Mouse (Mus musculus) liver, embryonic 15.5 days (tissue): ENCODE data around the gene Slc1a6. TPM values are rescaled to one million over a fixed set of nuclear protein-coding genes. Genes with fewer than 3 reads are reported as not detected.
A peak's percentile ranks its signal among the peaks of the same experiment; 100 is the strongest.
"Not testable (repeated sequence)": the region's sequence is repeated elsewhere in the genome, so short reads cannot be mapped to it uniquely, and the experiment has no call there.

ENCODE experiments used
- ATAC-seq: fragments of 200-750 bp; cut with Nextera tagmentation; 2 replicates; pipeline ENCODE4 v1.8.0; 2017; ENCODE audit warnings: moderate number of reproducible peaks, mild to moderate bottlenecking, moderate library complexity; ENCODE audit not compliant: insufficient read depth
- H3K27ac ChIP-seq: fragments of 300-500 bp; sonication (generic); replicated peaks from 2 replicates; pipeline ENCODE4 v1.5.1; 2015; ENCODE audit warnings: mild to moderate bottlenecking, inconsistent platforms
- H3K27me3 ChIP-seq: fragments of 300-500 bp; sonication (generic); 2 replicates; pipeline ENCODE4 v1.6.1; 2015; ENCODE audit warnings: mild to moderate bottlenecking, inconsistent platforms
- H3K36me3 ChIP-seq: fragments of 300-500 bp; sonication (generic); replicated peaks from 2 replicates; pipeline ENCODE4 v1.6.1; 2015; ENCODE audit warnings: moderate library complexity, mild to moderate bottlenecking, inconsistent platforms
- H3K4me1 ChIP-seq: fragments of 300-500 bp; sonication (generic); replicated peaks from 2 replicates; pipeline ENCODE4 v1.6.1; 2015; ENCODE audit warnings: inconsistent platforms
- H3K4me2 ChIP-seq: fragments of 300-500 bp; sonication (generic); 2 replicates; pipeline ENCODE4 v1.6.1; 2015; ENCODE audit warnings: moderate library complexity, mild to moderate bottlenecking, inconsistent platforms
- H3K4me3 ChIP-seq: fragments of 300-500 bp; sonication (generic); replicated peaks from 2 replicates; pipeline ENCODE4 v1.5.1; 2015; ENCODE audit warnings: mild to moderate bottlenecking, inconsistent platforms
- H3K9ac ChIP-seq: fragments of 300-500 bp; sonication (generic); 2 replicates; pipeline ENCODE4 v1.6.1; 2015; ENCODE audit warnings: moderate library complexity, mild to moderate bottlenecking, inconsistent platforms
- H3K9me3 ChIP-seq: fragments of 300-500 bp; sonication (generic); replicated peaks from 2 replicates; pipeline ENCODE4 v1.6.1; 2016; ENCODE audit warnings: inconsistent platforms
- WGBS: fragments of 180-500 bp; shearing (Covaris S2); methylation state at CpG from one replicate; pipeline ENCODE4 v1.1.7; 2015; ENCODE audit warnings: mixed read lengths; ENCODE audit not compliant: insufficient replicate concordance; 5-methylcytosine and 5-hydroxymethylcytosine counted together
- polyA plus RNA-seq: library from polyadenylated mRNA; unstranded; fragments of >200 nt; fragmentation: Nextera tagmentation; extraction: Ambion mirVana; gene quantifications from 2 replicates; pipeline ENCODE4 v1.2.1, GENCODE M21; 2015

Slc1a6 gene
- polyA plus RNA-seq, 1 experiment from 2014 or later = 0.17 TPM

GRCm38 (mm10) chr10:78775830-78776229 lies 4.5 kb upstream of the Slc1a6 start:
- Histone ChIP-seq H3K27ac (no peak overlapping the region), H3K9me3 (no peaks in the 10 kb centered on the region), H3K4me3 (no peak overlapping the region), H3K36me3 (no peaks in the 10 kb centered on the region), H3K4me1 (no peaks in the 10 kb centered on the region), H3K4me2 (no peak overlapping the region), H3K9ac (no peak overlapping the region), H3K27me3 (peaks cover 21% of the 10 kb centered on the region)
- 45% methylated on average over 4 of the region's 4 CpGs for WGBS
- ATAC-seq = no peak

GRCm38 (mm10) chr10:78779527-78779926 lies 769 bp upstream of the Slc1a6 start:
- no peak overlapping the region for H3K27ac ChIP-seq
- no peaks in the 10 kb centered on the region for H3K36me3 ChIP-seq
- peak overlapping the region; percentile 40 for H3K4me3 ChIP-seq
- H3K9ac ChIP-seq = no peak overlapping the region
- peak overlapping the region; percentile 63 for H3K4me2 ChIP-seq
- no peaks in the 10 kb centered on the region for H3K4me1 ChIP-seq
- no peak for ATAC-seq
- WGBS = 44% methylated on average over 9 of the region's 9 CpGs
- peaks cover 28% of the 10 kb centered on the region for H3K27me3 ChIP-seq
- no peaks in the 10 kb centered on the region for H3K9me3 ChIP-seq

GRCm38 (mm10) chr10:78787566-78788087 lies 7.3 kb downstream of the Slc1a6 start:
- Histone ChIP-seq H3K4me1 (no peaks in the 10 kb centered on the region), H3K9ac (no peak overlapping the region), H3K27ac (no peak overlapping the region), H3K36me3 (no peaks in the 10 kb centered on the region), H3K27me3 (no peaks in the 10 kb centered on the region), H3K9me3 (no peaks in the 10 kb centered on the region), H3K4me2 (peak overlapping the region; percentile 29; the same call in 1 of the 2 replicates), H3K4me3 (no peak overlapping the region)
- 11% methylated on average over 22 of the region's 22 CpGs for WGBS
- no peak for ATAC-seq

GRCm38 (mm10) chr10:78790561-78790960 lies 10.3 kb downstream of the Slc1a6 start:
- Histone ChIP-seq H3K27me3 (no peaks in the 10 kb centered on the region), H3K9me3 (no peaks in the 10 kb centered on the region), H3K9ac (no peak overlapping the region), H3K4me1 (no peaks in the 10 kb centered on the region), H3K4me2 (no peak overlapping the region), H3K36me3 (no peaks in the 10 kb centered on the region), H3K27ac (no peak overlapping the region), H3K4me3 (no peak overlapping the region)
- ATAC-seq = no peak
- 9% methylated on average over 1 of the region's 1 CpGs for WGBS

GRCm38 (mm10) chr10:78801449-78801848 lies 21.2 kb downstream of the Slc1a6 start:
- H3K9ac ChIP-seq = no peak overlapping the region
- H3K36me3 ChIP-seq = no peaks in the 10 kb centered on the region
- H3K4me2 ChIP-seq = no peak overlapping the region
- H3K27ac ChIP-seq = no peak overlapping the region
- H3K27me3 ChIP-seq = no peaks in the 10 kb centered on the region
- no peak overlapping the region for H3K4me3 ChIP-seq
- WGBS = 58% methylated on average over 2 of the region's 2 CpGs
- no peaks in the 10 kb centered on the region for H3K9me3 ChIP-seq
- ATAC-seq = no peak
- H3K4me1 ChIP-seq = no peaks in the 10 kb centered on the region

GRCm38 (mm10) chr10:78812358-78813060 lies 32.2 kb downstream of the Slc1a6 start:
- Histone ChIP-seq H3K27ac (no peak overlapping the region), H3K36me3 (no peaks in the 10 kb centered on the region), H3K4me3 (no peak overlapping the region), H3K9me3 (no peaks in the 10 kb centered on the region), H3K9ac (no peak overlapping the region), H3K4me1 (no peaks in the 10 kb centered on the region), H3K27me3 (no peaks in the 10 kb centered on the region), H3K4me2 (no peak overlapping the region)
- 53% methylated on average over 6 of the region's 6 CpGs for WGBS
- no peak for ATAC-seq

- H3K36me3 ChIP-seq, H3K9me3 ChIP-seq, H3K4me3 ChIP-seq, H3K27ac ChIP-seq, H3K9ac ChIP-seq, H3K27me3 ChIP-seq, H3K4me1 ChIP-seq, H3K4me2 ChIP-seq, ATAC-seq: not testable (repeated sequence)
- WGBS = 69% methylated on average over 12 of the region's 12 CpGs
Observed at GRCm38 (mm10) chr10:78840456-78840855, 60.2 kb downstream of the Slc1a6 start.

GRCm38 (mm10) chr10:78852066-78852465 lies 71.8 kb downstream of the Slc1a6 start, which contains the start of gene Olfr1356:
Gene Olfr1356, minus strand, starts transcription at chr10:78852166.
- H3K9ac ChIP-seq = no peak within 1 kb of the TSS
- ATAC-seq = no peak
- H3K4me3 ChIP-seq = no peak within 1 kb of the TSS
- 53% methylated on average over 2 of the region's 2 CpGs for WGBS
- H3K9me3 ChIP-seq = no peaks in the 10 kb centered on the region
- H3K27me3 ChIP-seq = no peaks in the 10 kb centered on the region
- H3K36me3 ChIP-seq = no peaks in the 10 kb centered on the region
- H3K4me1 ChIP-seq = no peaks in the 10 kb centered on the region
- no peak within 1 kb of the TSS for H3K4me2 ChIP-seq
- no peak within 1 kb of the TSS for H3K27ac ChIP-seq

Other genes with a start within 250 kb of the Slc1a6 start
- 16.3 and 17.3 TPM in 2 replicates for gene Ilvbl, start 206.2 kb upstream of the Slc1a6 start, polyA plus RNA-seq
- 1.5 and 1.6 TPM in 2 replicates for gene Syde1, start 188.5 kb upstream of the Slc1a6 start, polyA plus RNA-seq
- gene Olfr1357, start 162.4 kb upstream of the Slc1a6 start, polyA plus RNA-seq = not detected in 2 replicates
- not detected in 2 replicates for gene Casp14, start 62.2 kb upstream of the Slc1a6 start, polyA plus RNA-seq
- gene Ccdc105, start 27.4 kb upstream of the Slc1a6 start, polyA plus RNA-seq = not detected in 2 replicates
- not detected in 2 replicates for gene Olfr1356, start 71.7 kb downstream of the Slc1a6 start, polyA plus RNA-seq
- not detected in 2 replicates for gene Olfr1355, start 95.0 kb downstream of the Slc1a6 start, polyA plus RNA-seq
- not detected in 2 replicates for gene Olfr1354, start 132.7 kb downstream of the Slc1a6 start, polyA plus RNA-seq
- not detected in 2 replicates for gene Olfr8, start 170.1 kb downstream of the Slc1a6 start, polyA plus RNA-seq
- not detected in 2 replicates for gene Olfr1353, start 182.8 kb downstream of the Slc1a6 start, polyA plus RNA-seq
- not detected in 2 replicates for gene Olfr1352, start 200.6 kb downstream of the Slc1a6 start, polyA plus RNA-seq
- gene Olfr1351, start 232.0 kb downstream of the Slc1a6 start, polyA plus RNA-seq = not detected in 2 replicates
- gene Olfr57, start 248.2 kb downstream of the Slc1a6 start, polyA plus RNA-seq = not detected in 2 replicates